In the genomic region with DNA sequence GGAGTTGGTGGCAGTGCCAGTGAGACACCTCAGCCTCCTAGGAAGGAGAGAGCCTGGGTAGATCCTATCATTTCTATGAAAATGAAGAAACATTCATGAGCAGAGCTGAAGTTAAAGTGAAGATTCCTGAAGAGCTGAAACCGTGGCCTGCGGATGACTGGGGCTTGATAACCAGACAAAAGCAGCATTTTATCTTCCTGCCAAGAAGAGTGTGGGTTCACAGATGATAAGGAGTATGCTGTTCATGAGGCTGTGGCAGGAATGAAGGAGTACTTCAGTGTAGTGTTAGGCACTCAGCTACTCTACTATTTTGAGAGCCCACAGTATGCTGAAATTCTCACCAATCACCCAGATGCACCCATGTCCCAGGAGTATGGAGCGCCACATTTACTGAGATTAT, we compare ENCODE assay signal across 14 mouse cellular contexts. TPM values are rescaled to one million over a fixed set of nuclear protein-coding genes. Genes with fewer than 3 reads are reported as not detected.
"Had no signal": no experiment of that assay in that cellular context is flagged by ENCODE, and none has a peak within 500 bp of the region (broad histone marks: within the 10 kb centered on the region; RNA-seq: fewer than 3 reads in every experiment).

No protein-coding gene starts in this region.

- H3K4me3 ChIP-seq: limb, embryonic 13.5 days; myocyte; neural tube, embryonic 15.5 days had no signal

- H3K4me1 ChIP-seq: limb, embryonic 13.5 days; neural tube, embryonic 15.5 days had no signal

- DNase-seq: kidney, adult 11 months; kidney, adult 9 months; kidney, postnatal 36 days; left cerebral cortex, postnatal 4 days; lung, adult 2 months; lung, postnatal 10 days; midbrain, embryonic 14.5 days; thymus, adult 2 months; thymus, postnatal 25 days had no signal

- H3K9me3 ChIP-seq: limb, embryonic 13.5 days; neural tube, embryonic 15.5 days had no signal

- H3K4me2 ChIP-seq: limb, embryonic 13.5 days; neural tube, embryonic 15.5 days had no signal

- H3K9ac ChIP-seq: limb, embryonic 13.5 days; neural tube, embryonic 15.5 days had no signal

- H3K27ac ChIP-seq: kidney, postnatal 0 days; limb, embryonic 13.5 days; macrophage; neural tube, embryonic 15.5 days had no signal

- H3K36me3 ChIP-seq: limb, embryonic 13.5 days had no signal

- H3K27me3 ChIP-seq: limb, embryonic 13.5 days; neural tube, embryonic 15.5 days had no signal

RNA-seq across cellular contexts. Expression of a gene that starts 22.2 kb away (rescaled TPM):
- polyA plus RNA-seq: macrophage had no signal
